Mouse (Mus musculus) midbrain, embryonic 12.5 days (tissue): ENCODE data around the gene Hpf1. TPM values are rescaled to one million over a fixed set of nuclear protein-coding genes. Genes with fewer than 3 reads are reported as not detected.

ENCODE experiments used
- ATAC-seq: fragments of 200-750 bp; cut with Nextera tagmentation; 2 replicates; pipeline ENCODE4 v1.8.0; 2017; ENCODE audit warnings: low read depth, moderate TSS enrichment, moderate library complexity; ENCODE audit not compliant: low FRiP score
- H3K27ac ChIP-seq: fragments of 300-500 bp; sonication (generic); replicated peaks from 2 replicates; pipeline ENCODE4 v1.5.1; 2016; ENCODE audit warnings: mild to moderate bottlenecking
- H3K27me3 ChIP-seq: fragments of 300-500 bp; sonication (generic); 2 replicates; pipeline ENCODE4 v1.6.1; 2016; ENCODE audit warnings: mild to moderate bottlenecking
- H3K36me3 ChIP-seq: fragments of 300-500 bp; sonication (generic); 2 replicates; pipeline ENCODE4 v1.6.1; 2016
- H3K4me1 ChIP-seq: fragments of 300-500 bp; sonication (generic); 2 replicates; pipeline ENCODE4 v1.6.1; 2016
- H3K4me2 ChIP-seq: fragments of 300-500 bp; sonication (generic); replicated peaks from 2 replicates; pipeline ENCODE4 v1.6.1; 2016; ENCODE audit warnings: mild to moderate bottlenecking, moderate library complexity
- H3K4me3 ChIP-seq: fragments of 300-500 bp; sonication (generic); 2 replicates; pipeline ENCODE4 v1.5.1; 2016; ENCODE audit warnings: mild to moderate bottlenecking
- H3K9ac ChIP-seq: fragments of 300-500 bp; sonication (generic); replicated peaks from 2 replicates; pipeline ENCODE4 v1.6.1; 2016; ENCODE audit warnings: mild to moderate bottlenecking, moderate library complexity
- H3K9me3 ChIP-seq: fragments of 300-500 bp; sonication (generic); 2 replicates; pipeline ENCODE4 v1.6.1; 2016; ENCODE audit warnings: mild to moderate bottlenecking
- WGBS: fragments of 180-500 bp; shearing (Covaris S2); methylation state at CpG from one replicate; pipeline ENCODE4 v1.1.7; 2016; 5-methylcytosine and 5-hydroxymethylcytosine counted together
- polyA plus RNA-seq: library from polyadenylated mRNA; unstranded; fragments of >200 nt; fragmentation: Nextera tagmentation; extraction: Ambion mirVana; gene quantifications from 2 replicates; pipeline ENCODE4 v1.2.1, GENCODE M21; 2016

Hpf1 gene
- polyA plus RNA-seq, 1 experiment from 2014 or later = 114 TPM

GRCm38 (mm10) chr8:60912554-60912953 lies 22.3 kb downstream of the Hpf1 start:
- no peak overlapping the region for H3K27ac ChIP-seq
- no peak overlapping the region for H3K4me3 ChIP-seq
- WGBS = 52% methylated on average over 10 of the region's 10 CpGs
- H3K4me2 ChIP-seq = no peak overlapping the region
- no peaks in the 10 kb centered on the region for H3K4me1 ChIP-seq
- ATAC-seq = no peak
- H3K36me3 ChIP-seq = peaks cover 25% of the 10 kb centered on the region
- no peaks in the 10 kb centered on the region for H3K27me3 ChIP-seq
- no peak overlapping the region for H3K9ac ChIP-seq
- H3K9me3 ChIP-seq = no peaks in the 10 kb centered on the region

GRCm38 (mm10) chr8:60919069-60919468 lies 28.9 kb downstream of the Hpf1 start:
- H3K9ac ChIP-seq = no peak overlapping the region
- no peak for ATAC-seq
- H3K27ac ChIP-seq = no peak overlapping the region
- H3K4me3 ChIP-seq = no peak overlapping the region
- H3K4me1 ChIP-seq = no peaks in the 10 kb centered on the region
- no peaks in the 10 kb centered on the region for H3K9me3 ChIP-seq
- H3K4me2 ChIP-seq = no peak overlapping the region
- peaks cover 8% of the 10 kb centered on the region; the same call in 1 of the 2 replicates for H3K36me3 ChIP-seq
- WGBS = 94% methylated on average over 3 of the region's 3 CpGs
- no peaks in the 10 kb centered on the region for H3K27me3 ChIP-seq

- 95% methylated on average over 4 of the region's 4 CpGs for WGBS
- H3K4me3 ChIP-seq = no peak overlapping the region
- no peaks in the 10 kb centered on the region for H3K27me3 ChIP-seq
- no peak overlapping the region for H3K9ac ChIP-seq
- no peak overlapping the region for H3K4me2 ChIP-seq
- H3K4me1 ChIP-seq = no peaks in the 10 kb centered on the region
- H3K27ac ChIP-seq = no peak overlapping the region
- ATAC-seq = no peak
- peaks cover 8% of the 10 kb centered on the region; the same call in 1 of the 2 replicates for H3K36me3 ChIP-seq
- no peaks in the 10 kb centered on the region for H3K9me3 ChIP-seq
Measured at GRCm38 (mm10) chr8:60920176-60920575, 30.0 kb downstream of the Hpf1 start.

GRCm38 (mm10) chr8:60933617-60934016 lies 43.4 kb downstream of the Hpf1 start:
- Histone ChIP-seq H3K27me3 (no peaks in the 10 kb centered on the region), H3K9me3 (no peaks in the 10 kb centered on the region), H3K4me1 (peaks cover under 1% of the 10 kb centered on the region; the same call in 1 of the 2 replicates), H3K9ac (no peak overlapping the region), H3K4me3 (no peak overlapping the region), H3K36me3 (peaks cover 10% of the 10 kb centered on the region), H3K27ac (no peak overlapping the region), H3K4me2 (no peak overlapping the region)
- no peak for ATAC-seq

GRCm38 (mm10) chr8:60938717-60939424 lies 48.7 kb downstream of the Hpf1 start:
- 0 out of 2 replicates have a peak, but pooled peaks have one; percentile 23 for ATAC-seq

GRCm38 (mm10) chr8:60942867-60943266 lies 52.6 kb downstream of the Hpf1 start:
- WGBS = 97% methylated on average over 2 of the region's 2 CpGs
- no peak for ATAC-seq
- no peak overlapping the region for H3K9ac ChIP-seq
- H3K36me3 ChIP-seq = no peaks in the 10 kb centered on the region
- H3K4me2 ChIP-seq = no peak overlapping the region
- H3K4me3 ChIP-seq = no peak overlapping the region
- no peaks in the 10 kb centered on the region for H3K9me3 ChIP-seq
- H3K4me1 ChIP-seq = peaks cover 8% of the 10 kb centered on the region
- H3K27ac ChIP-seq = no peak overlapping the region
- H3K27me3 ChIP-seq = no peaks in the 10 kb centered on the region

More at GRCm38 (mm10) chr8:60938717-60939424, 48.7 kb downstream of the Hpf1 start:
- Histone ChIP-seq H3K9me3 (no peaks in the 10 kb centered on the region), H3K27me3 (no peaks in the 10 kb centered on the region), H3K36me3 (peaks cover 5% of the 10 kb centered on the region), H3K9ac (no peak overlapping the region), H3K27ac (no peak overlapping the region), H3K4me3 (no peak overlapping the region), H3K4me2 (no peak overlapping the region), H3K4me1 (peaks cover 8% of the 10 kb centered on the region)
- WGBS = 14% methylated on average over 3 of the region's 3 CpGs

GRCm38 (mm10) chr8:60947503-60947902 lies 57.3 kb downstream of the Hpf1 start:
- Histone ChIP-seq H3K36me3 (no peaks in the 10 kb centered on the region), H3K9me3 (no peaks in the 10 kb centered on the region), H3K27ac (no peak overlapping the region), H3K4me1 (peaks cover 15% of the 10 kb centered on the region), H3K9ac (no peak overlapping the region), H3K4me2 (no peak overlapping the region), H3K4me3 (no peak overlapping the region), H3K27me3 (no peaks in the 10 kb centered on the region)
- no peak for ATAC-seq

GRCm38 (mm10) chr8:60949859-60950258 lies 59.6 kb downstream of the Hpf1 start:
- no peak overlapping the region for H3K4me2 ChIP-seq
- ATAC-seq = no peak
- no peaks in the 10 kb centered on the region for H3K27me3 ChIP-seq
- no peak overlapping the region for H3K9ac ChIP-seq
- H3K9me3 ChIP-seq = no peaks in the 10 kb centered on the region
- WGBS = 74% methylated on average over 4 of the region's 4 CpGs
- no peak overlapping the region for H3K4me3 ChIP-seq
- H3K4me1 ChIP-seq = peaks cover 19% of the 10 kb centered on the region
- H3K27ac ChIP-seq = no peak overlapping the region
- H3K36me3 ChIP-seq = no peaks in the 10 kb centered on the region

GRCm38 (mm10) chr8:60951271-60951670 lies 61.1 kb downstream of the Hpf1 start:
- Histone ChIP-seq H3K9me3 (no peaks in the 10 kb centered on the region), H3K4me1 (peaks cover 19% of the 10 kb centered on the region), H3K27ac (no peak overlapping the region), H3K9ac (no peak overlapping the region), H3K4me3 (no peak overlapping the region), H3K36me3 (no peaks in the 10 kb centered on the region), H3K27me3 (no peaks in the 10 kb centered on the region), H3K4me2 (no peak overlapping the region)
- no peak for ATAC-seq
- WGBS = 65% methylated on average over 4 of the region's 4 CpGs

GRCm38 (mm10) chr8:60951757-60952156 lies 61.5 kb downstream of the Hpf1 start:
- no peak overlapping the region for H3K4me2 ChIP-seq
- H3K27ac ChIP-seq = no peak overlapping the region
- no peak for ATAC-seq
- WGBS = 97% methylated on average over 1 of the region's 1 CpGs
- no peak overlapping the region for H3K9ac ChIP-seq
- peaks cover 19% of the 10 kb centered on the region for H3K4me1 ChIP-seq
- no peak overlapping the region for H3K4me3 ChIP-seq
- H3K36me3 ChIP-seq = no peaks in the 10 kb centered on the region
- H3K27me3 ChIP-seq = no peaks in the 10 kb centered on the region
- H3K9me3 ChIP-seq = no peaks in the 10 kb centered on the region

GRCm38 (mm10) chr8:60952803-60953202 lies 62.6 kb downstream of the Hpf1 start:
- WGBS = 44% methylated on average over 5 of the region's 5 CpGs
- Histone ChIP-seq H3K36me3 (no peaks in the 10 kb centered on the region), H3K27ac (no peak overlapping the region), H3K27me3 (no peaks in the 10 kb centered on the region), H3K9ac (no peak overlapping the region), H3K4me3 (0 out of 2 replicates have a peak overlapping the region, but pooled peaks have one; percentile 12), H3K9me3 (no peaks in the 10 kb centered on the region), H3K4me1 (peaks cover 19% of the 10 kb centered on the region), H3K4me2 (peak overlapping the region; percentile 41)
- no peak for ATAC-seq

- Histone ChIP-seq H3K36me3 (no peaks in the 10 kb centered on the region), H3K27ac (peak overlapping the region; percentile 95), H3K4me1 (peaks cover 19% of the 10 kb centered on the region), H3K9me3 (no peaks in the 10 kb centered on the region), H3K4me2 (peak overlapping the region; percentile 54), H3K4me3 (peak overlapping the region; percentile 46), H3K27me3 (no peaks in the 10 kb centered on the region), H3K9ac (peak overlapping the region; percentile 51)
- peak; percentile 98 for ATAC-seq
- 1% methylated on average over 15 of the region's 15 CpGs for WGBS
Measured at GRCm38 (mm10) chr8:60954281-60955014, 64.2 kb downstream of the Hpf1 start.
